Mouse (Mus musculus) frontal cortex, adult 2 months (tissue): ENCODE data around the gene Mmp12. TPM values are rescaled to one million over a fixed set of nuclear protein-coding genes. Genes with fewer than 3 reads are reported as not detected.
A peak's percentile ranks its signal among the peaks of the same experiment; 100 is the strongest.
"Not testable (repeated sequence)": the region's sequence is repeated elsewhere in the genome, so short reads cannot be mapped to it uniquely, and the experiment has no call there.

Experiments used
- DNase-seq, 2 experiments: peaks; one replicate each; pipeline ENCODE4 v3.0.0; 2022; ENCODE audit warnings: low spot score in 1 of 2; ENCODE audit errors: extremely low spot score in 1 of 2
- polyA plus RNA-seq: library from polyadenylated mRNA; depleted of rRNA; stranded (reverse); fragments of >200 nt; gene quantifications from 2 replicates; pipeline ENCODE4 v1.2.3, GENCODE M21; 2012; rRNA removed

The Mmp12 gene
- not detected in 2 replicates for polyA plus RNA-seq

GRCm38 (mm10) chr9:7344107-7344506 is at the start of gene Mmp12:
TSS of gene Mmp12 (plus strand) at chr9:7344381.
- no peak for DNase-seq

DNA sequence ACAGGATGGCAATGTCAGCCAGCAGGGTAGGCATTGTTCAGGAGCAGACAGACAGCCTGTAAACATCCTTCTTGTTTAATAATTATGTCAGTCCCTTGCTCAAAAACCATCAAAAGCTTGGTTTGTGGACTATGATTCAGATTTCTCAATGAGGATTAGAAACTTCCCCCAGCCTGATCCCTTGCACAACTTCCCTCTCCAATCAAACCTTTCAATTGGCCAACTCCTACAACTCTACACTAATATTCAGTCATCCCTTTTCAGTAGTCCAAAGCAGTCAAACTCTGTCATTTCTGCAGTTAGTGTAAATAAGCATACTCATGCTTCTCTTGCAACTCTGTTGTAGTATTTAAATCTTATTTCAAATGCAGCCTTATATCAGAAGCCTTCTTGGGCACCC is 12.3 kb upstream of the Mmp12 start:
- DNase-seq, result no peak

DNA sequence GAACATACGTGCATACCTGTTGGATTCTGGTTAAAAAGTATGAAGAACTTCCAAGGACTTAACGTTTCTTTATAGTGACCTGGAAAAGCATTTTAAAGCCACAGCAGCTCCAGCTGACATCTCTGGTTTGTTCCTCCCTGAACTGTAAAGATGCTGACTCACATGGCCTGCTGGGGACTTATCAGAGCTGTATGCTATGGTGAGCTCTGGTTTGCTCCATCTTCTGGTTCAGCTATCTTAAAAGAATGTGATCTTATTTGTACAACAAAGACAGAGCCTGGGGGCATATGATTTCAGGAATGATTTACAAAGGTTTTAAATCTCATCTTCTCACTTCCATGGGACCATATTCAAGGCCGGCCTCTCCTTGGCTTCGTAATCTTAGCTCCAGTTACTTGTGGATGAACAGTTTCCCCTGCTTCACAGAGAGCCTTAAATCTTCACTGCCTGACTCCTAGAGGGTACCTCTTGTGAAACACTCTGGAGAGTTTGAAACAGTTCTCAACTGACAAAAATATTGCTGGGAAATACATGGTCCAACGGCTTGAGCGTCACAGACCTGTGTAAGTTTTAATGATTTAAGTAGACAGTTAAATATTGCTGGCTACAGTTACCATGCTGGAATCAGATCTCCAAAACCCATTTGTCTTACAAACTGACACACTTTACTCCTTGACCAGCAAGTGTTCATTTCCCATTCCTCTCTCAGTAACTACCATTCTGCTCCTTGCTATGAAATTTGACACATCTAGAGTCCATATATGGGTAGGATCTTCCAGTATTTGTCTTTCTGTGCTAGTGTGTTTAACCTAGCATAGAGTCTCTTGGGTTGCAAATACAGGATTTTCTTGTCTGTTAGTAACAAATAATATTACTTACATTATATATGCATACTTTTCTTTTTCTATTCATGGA is 8.2 kb upstream of the Mmp12 start:
- no peak for DNase-seq

GRCm38 (mm10) chr9:7336740-7337483 is 7.3 kb upstream of the Mmp12 start:
- no peak for DNase-seq

- DNase-seq, result no peak
Measured at GRCm38 (mm10) chr9:7345513-7345912, 1.3 kb downstream of the Mmp12 start.

DNA sequence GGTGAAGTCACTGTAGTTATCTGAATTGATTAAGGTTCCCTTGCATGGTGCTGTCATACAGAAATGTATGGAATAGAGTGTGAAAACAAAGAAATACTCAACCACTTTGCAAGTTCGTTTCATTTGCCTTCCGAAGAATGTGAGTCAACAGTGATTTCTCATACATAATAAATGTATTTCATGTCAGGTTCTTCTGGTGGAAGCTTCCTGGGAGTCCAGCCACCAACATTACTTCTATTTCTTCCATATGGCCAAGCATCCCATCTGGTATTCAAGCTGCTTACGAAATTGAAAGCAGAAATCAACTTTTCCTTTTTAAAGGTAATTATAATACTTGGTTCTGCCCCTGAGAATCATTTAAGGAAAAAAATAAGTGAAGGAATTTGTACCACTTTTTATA is 10.4 kb downstream of the Mmp12 start:
- peak in 1 of 2 experiments; percentile 20 for DNase-seq

DNA sequence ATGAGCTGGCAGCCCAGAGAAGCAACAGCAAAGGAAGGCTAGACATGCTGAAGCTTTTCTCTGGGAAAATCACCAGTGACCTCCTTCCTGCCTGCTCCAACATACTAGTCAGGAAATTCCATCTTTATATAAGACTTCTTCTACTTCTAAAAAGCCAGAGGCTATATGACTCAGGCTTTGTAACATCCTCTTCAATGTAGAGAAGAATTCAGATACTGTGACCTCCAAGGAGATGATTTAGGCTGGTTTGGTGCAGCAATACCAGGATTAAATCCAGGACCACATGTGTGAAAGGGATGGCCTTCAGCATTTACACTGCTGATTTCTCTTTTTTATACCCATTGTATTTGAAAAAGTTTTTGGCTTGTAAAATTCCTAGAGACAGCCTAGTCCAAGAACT is 43.8 kb downstream of the Mmp12 start, which contains the start of gene Mmp1b:
Gene Mmp1b (minus strand): TSS at position 101 of the 400 bp plus-strand sequence.
- no peak for DNase-seq

GRCm38 (mm10) chr9:7396556-7396955 is 52.4 kb downstream of the Mmp12 start:
- not testable (repeated sequence) for DNase-seq

Other genes starting within 250 kb of the Mmp12 start
- gene Dync2h1, start 159.9 kb upstream of the Mmp12 start, polyA plus RNA-seq, result 6.9 and 7.2 TPM in 2 replicates
- 68.7 and 77.3 TPM in 2 replicates for gene Dcun1d5, start 159.9 kb upstream of the Mmp12 start, polyA plus RNA-seq
- 0.06 and 0.48 TPM in 2 replicates for gene Mmp13, start 71.9 kb upstream of the Mmp12 start, polyA plus RNA-seq
- not detected in 2 replicates for gene Mmp1b, start 43.7 kb downstream of the Mmp12 start, polyA plus RNA-seq
- gene Mmp3, start 101.4 kb downstream of the Mmp12 start, polyA plus RNA-seq, result not detected in 2 replicates
- gene Mmp10, start 158.0 kb downstream of the Mmp12 start, polyA plus RNA-seq, result not detected in 2 replicates
- 0.04 TPM in 1 of 2 replicates, not detected in the other for gene Mmp8, start 214.1 kb downstream of the Mmp12 start, polyA plus RNA-seq
- gene Mmp27, start 227.0 kb downstream of the Mmp12 start, polyA plus RNA-seq, result not detected in 2 replicates